Mouse (Mus musculus): ENCODE results near the gene Gsg1l2.

Gene Gsg1l2

DNA sequence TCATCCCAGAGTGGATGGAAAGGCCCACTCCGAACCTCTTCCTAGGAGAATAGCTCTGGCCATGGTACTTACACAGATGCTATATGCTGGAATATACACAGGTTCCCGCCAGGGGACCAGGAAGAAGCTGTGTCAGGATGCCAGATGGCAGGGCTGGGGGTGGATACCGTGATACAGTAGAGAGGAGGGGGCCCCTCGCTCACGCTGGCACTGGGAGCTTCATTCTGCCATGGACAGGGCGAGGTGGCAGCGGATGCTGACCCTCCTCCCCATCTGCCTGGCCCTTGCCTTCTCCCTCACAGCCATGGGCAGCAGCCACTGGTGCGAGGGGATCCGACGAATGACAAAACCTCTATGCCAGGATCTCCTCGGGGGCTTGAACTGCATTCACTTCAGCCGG, at the start of gene Gsg1l2:
TSS of gene Gsg1l2 (plus strand) at position 230 of the 400 bp plus-strand sequence.
- DNase-seq (ENCODE audit: low spot score in 2 of 2): no peak

DNA sequence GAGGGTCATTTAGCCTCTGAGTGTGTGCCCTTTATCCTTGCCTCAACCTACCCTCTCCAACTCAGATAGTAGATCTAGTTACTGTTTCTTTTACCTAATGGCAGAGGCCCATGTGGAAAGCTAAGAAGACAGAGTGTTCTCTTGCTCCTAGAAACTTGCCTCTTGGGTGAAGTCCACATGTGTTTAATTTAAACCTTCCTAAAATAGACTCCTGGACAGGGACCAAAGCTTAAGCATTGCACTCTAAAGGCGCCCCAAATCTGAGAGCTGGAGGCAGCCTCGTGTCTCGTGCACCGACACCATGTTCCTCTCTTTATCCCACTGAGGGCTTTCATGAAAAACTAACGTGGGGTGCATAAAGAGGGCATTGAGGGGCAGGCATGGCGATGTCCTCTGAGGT, 47.3 kb upstream of the Gsg1l2 start:
- DNase-seq (ENCODE audit: low spot score in 2 of 2): no peak

DNA sequence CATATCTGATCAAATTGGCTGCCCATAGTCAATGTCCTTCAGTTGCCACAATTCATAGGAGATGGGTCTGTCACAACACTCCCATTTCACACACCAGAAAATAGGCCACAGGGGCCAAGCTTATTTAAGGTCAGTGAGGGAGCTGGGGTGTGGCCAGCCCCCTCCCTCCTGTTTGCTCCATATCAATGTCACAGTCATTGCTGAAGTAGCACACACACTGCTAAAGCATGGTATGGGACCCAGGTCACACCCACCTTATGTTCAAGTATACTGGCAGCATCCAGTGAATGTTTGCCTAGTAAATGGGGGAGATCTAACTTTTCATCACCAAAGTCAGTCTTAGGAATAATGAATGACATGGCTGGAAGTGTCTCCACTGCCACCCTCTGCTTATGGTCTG, 45.7 kb upstream of the Gsg1l2 start:
- DNase-seq (ENCODE audit: low spot score in 2 of 2): no peak

DNA sequence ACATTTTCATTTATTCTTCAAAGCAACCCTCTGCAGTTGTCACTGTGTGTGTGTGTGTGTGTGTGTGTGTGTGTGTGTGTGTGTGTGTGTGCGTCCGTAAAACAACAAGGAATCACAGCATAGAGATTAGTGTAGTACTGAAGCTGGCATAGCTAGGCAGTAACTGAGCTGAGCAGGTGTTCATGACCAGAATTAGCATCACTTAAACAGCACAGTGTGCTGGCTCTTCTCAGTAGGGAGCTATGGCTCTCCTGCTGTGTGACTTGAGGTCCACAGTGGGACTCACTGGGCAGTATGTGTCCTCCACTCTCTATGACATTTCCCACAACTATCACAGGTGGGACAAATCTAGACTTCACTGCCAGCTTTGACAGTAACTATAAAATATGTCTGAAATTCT, 43.4 kb upstream of the Gsg1l2 start:
- no peak for DNase-seq (ENCODE audit: low spot score in 2 of 2)

DNA sequence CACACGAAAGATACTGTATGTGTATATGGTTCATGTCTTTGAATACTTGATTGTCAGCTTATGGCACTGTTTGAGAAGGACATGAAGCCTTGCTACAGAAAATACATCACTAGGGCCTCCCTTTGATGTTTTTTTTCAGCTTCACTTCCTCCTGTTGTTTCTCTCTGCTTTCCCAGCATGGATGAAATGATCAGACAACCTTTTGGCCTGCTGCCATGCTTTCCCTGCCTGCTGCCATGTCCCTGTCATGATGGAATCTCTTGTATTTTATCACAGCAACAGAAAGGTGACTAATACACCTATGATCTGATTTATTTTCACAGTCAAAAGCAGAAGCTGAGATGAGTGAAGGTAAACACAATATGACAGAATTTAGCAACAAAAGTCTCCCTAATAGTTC, 40.7 kb upstream of the Gsg1l2 start:
- DNase-seq (ENCODE audit: low spot score in 2 of 2): no peak

DNA sequence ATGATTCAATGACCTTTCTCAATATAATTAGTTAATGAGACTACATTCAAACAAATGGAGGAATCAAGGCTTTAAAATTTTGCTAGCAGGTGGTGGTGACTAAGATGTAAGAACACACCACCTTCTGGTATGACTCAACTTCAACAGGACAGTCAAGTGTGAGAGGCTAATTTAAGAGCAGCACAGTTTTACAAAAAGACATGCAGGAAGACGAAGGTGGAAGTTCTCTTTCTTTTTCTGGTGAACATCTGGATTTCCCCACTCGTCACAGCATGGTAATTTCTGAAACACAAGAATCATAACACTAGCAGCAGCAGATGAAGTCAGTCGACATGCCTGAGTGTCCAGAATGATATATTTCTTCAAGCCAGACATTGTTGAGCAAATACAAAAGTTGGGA, 39.8 kb upstream of the Gsg1l2 start:
- no peak for DNase-seq (ENCODE audit: low spot score in 2 of 2)

DNA sequence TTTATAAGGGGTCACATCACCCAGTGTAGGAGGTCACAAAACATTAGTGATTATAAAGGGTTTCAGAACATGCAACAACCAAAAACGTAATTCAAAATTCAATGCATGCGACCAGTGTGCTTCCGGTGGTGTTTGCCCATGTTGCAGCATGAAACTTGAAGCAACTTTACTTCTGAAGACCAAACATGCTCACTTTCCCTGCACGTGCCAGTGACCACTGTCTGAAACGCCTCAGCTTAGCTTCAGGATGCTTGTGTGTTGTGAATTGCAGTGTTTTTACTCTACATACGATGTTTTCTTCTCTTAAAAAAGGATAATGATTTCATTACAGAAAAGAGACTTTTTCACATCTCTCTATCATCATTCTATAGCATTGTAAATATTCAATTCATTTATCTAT, 36.1 kb upstream of the Gsg1l2 start:
- no peak for DNase-seq (ENCODE audit: low spot score in 2 of 2)

DNA sequence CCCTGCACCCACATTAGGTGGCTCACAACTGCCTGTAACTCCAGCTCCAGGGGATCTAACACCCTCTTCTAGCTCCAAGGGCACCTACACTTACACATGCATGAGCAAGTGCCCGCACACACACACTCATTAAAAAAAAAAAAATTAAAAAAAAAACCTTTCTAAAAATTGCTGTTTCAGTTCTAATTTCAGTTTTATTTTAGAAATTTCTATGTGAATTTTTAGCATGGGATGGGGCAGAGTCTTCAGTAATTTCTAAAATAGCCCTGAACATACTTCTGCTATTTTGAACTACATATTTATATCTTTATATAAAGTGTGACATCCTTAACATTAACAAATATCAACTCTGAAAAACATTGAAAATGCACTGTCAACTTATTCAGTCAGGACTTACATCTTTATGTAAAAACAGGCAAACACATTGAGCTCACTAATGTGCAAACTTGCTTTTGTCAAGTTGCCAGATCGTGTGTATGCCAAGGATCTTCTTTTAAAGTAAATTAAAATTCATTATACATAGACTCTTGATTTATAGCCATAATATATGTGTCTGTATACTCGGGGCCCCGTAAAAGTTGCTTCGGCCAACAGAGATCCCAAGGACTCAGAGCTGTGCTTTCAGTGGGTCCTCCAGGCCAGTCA, 35.4 kb upstream of the Gsg1l2 start:
- no peak for DNase-seq (ENCODE audit: low spot score in 2 of 2)

DNA sequence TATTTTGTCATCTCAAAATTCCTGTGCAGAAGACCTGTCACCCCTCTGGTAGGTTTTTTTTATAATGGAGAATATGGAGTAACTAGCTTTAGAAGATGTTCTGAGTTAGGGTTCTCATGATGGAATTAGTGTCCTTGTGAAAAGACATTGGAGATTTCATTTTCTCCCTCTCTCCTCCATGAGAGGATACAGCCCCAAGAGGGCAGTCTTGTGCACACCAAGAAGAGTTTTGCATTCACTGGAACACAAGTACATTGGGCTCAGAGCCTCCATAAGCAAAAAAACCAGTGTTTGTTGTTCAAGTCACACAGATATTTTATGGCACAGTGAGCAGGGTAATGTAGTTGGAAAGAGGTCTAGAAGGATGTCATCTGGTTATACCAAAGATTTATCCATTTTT, 32.8 kb upstream of the Gsg1l2 start:
- DNase-seq (ENCODE audit: low spot score in 2 of 2): no peak

DNA sequence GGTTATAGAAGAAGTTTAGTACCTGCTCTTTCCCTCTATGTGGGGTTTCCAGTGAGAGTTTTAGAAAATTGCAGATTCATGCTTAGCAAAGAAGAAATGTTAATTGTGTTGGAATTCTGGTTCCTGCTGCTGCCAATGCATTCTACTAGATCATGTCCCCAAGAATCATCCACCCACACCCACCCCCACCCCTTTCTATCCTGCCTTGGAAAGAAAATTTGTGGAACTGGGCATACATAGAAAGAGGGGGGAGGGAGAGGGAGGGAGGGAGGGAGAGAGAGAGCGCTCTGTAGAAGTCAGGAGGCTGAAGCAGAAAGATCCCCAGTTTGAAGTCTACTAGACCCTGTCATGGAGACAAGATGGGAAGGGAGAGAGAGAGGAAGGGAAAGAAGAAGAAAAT, 18.1 kb upstream of the Gsg1l2 start:
- DNase-seq (ENCODE audit: low spot score in 2 of 2): no peak

DNA sequence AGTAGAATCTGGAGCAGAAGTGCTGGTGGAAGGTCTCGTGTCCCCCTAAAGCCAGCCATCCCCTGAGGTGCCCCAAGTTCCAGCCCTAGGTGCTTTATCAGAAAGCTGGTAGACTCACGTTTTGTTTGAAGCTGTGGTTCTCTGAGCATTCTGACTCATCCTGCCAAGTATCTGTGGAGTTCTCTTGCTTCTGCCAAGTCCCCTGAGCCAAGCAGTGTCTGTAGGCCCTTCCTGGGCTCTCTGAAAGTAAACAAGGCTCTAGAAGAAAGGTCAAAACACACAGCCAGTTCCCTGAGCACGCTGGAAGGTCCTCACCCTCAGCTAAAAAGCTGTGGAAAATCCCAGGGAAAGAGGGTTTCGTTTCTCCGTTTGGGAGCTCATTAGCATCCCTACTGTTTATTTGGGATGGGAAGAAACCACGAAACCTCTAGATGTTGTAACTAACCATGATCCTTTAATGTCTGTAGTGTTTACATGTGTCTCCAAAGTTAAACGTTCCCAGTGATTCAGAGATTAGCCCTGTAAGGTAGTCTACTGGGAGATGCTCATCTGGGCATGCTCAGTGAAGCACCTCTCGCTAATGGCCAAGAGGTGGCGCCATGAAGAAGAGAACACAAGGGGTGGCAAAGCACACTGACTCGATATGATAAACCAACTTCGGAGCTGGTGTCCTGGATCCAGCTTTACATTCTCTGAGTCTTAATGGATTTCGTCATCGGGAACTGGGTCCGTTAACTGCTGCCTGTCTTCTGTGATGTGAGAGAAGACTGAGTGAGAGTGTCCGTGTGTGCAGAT, 16.8 kb upstream of the Gsg1l2 start:
- DNase-seq (ENCODE audit: low spot score in 2 of 2): no peak

DNA sequence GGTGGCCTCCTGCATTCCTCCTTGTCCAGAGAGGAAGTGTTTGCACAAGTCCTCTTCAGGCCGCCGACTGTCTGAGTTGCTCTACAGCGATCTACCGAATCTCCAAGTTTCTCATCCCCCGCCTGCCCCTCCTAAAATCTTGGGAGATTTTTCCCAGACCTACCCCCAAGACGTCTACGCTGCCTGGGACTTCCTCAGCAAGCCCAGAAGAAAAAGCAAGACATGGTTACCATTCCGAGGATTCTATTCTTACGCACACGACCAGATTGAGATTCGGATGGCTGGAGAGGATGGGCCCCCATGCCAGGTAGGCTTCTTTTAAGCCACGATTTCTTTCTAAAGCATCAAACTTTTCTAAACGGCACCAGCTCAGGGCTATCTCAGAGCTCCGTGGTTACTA, 3.4 kb upstream of the Gsg1l2 start, which contains the start of gene Glp2r:
TSS of gene Glp2r (minus strand) at position 101 of the 400 bp plus-strand sequence.
- DNase-seq (ENCODE audit: low spot score in 2 of 2): no peak

DNA sequence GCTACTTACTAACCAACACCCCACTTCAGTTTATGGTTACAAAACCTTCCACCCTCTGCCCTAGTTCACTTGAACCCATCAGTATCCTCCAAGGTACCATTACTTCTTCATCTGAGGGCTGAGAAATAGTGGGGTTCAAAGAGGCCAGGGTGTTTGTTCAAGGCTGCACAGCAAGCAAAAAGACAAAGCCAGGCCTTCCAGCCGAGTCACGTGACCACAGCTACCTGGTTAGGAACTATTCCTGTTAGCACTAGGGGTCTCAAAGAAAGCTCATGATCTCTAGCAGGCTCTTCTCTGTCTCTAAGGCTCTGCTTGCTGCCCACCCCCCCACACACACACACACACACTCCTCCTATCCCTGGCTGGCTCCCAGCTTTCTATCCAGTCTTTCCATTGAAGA, 2.7 kb upstream of the Gsg1l2 start:
- no peak for DNase-seq (ENCODE audit: low spot score in 2 of 2)

DNA sequence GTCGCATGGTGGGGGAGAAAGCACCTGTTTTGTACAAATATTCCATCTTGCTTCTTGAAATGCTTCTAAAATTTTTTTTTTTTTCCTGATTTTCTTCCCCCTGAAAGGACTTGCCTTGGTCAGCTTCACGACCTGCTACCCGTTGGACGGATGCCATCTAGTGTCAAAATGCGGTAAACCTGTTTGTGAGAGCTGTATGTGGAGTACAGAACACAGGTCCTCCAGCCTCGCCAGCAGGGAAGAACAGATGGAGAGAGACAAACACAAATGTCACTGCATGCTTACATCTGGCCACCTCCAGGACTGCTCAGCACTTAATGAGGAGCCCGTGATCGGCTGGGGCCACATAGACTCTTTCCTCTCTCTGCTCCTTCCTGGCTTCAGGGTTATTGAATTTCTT, 1.8 kb upstream of the Gsg1l2 start:
- DNase-seq (ENCODE audit: low spot score in 2 of 2): no peak

DNA sequence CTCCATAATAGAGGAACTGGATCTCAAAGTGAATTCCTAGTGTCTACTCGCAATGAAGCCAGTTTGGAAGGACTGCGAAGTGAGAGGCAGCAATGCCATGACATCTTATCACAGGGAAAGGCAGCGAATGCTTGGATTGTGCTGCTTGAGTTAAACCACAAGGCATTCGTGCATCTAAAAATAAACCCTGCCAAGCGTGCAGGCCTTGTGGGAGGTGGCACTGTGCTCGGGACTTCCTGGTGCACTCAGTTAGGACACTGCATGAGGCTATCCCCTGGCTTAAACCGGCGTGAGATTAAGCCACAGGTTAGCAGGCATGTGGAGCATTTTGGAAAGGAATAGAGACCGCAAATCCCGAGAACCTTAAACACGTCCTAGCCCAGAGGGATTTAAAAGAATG, 15.8 kb downstream of the Gsg1l2 start:
- DNase-seq (ENCODE audit: low spot score in 2 of 2): no peak

DNA sequence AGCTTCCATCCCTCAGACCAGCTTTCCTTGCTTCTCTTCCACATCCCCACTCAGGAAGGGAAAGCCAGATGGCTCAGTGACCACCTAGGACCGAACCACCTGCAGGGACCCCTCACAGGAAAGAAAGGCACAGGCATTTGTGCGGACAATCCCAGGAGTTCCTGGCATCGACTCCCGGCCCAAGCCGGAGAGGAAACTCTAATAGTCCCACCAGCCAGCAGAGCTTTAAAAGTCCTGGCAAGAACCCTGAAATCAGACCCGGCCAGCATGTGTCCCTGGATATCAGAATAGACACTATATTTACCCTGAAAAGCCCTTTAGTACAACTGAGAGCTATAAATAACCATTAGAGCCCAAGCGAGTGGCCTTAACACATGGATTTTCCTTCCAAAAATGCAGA, 23.5 kb downstream of the Gsg1l2 start, which contains the start of gene Dhrs7c:
TSS of gene Dhrs7c (plus strand) at position 257 of the 400 bp plus-strand sequence.
- no peak for DNase-seq (ENCODE audit: low spot score in 2 of 2)

DNA sequence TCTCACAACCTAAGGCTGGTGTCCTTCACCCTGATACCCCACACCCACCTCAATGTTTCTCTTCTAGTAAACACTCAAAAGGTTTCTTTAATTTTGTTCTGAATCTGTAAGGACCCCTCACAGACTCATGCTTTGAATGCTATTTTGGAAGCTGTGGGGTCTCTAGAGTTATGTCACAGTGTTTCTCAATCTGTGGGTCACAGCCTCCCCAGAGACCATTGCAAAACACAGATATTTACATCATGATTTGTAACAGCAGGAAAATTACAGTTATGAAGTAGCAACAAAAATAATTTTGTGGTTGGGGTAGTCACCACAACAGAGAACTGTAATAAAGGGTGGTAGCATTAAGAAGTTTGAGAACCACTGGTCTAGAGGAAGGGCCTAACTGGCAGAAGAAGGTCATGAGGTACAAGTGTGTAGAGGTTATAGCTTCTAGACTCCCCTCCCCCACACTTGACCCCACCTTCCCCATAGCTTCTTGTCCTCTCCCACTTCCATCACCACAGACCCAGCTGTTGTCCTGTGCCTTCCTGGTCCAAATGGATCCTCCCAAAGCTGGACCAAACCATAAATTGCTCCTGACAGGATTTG, 25.8 kb downstream of the Gsg1l2 start:
- DNase-seq (ENCODE audit: low spot score in 2 of 2): no peak

DNA sequence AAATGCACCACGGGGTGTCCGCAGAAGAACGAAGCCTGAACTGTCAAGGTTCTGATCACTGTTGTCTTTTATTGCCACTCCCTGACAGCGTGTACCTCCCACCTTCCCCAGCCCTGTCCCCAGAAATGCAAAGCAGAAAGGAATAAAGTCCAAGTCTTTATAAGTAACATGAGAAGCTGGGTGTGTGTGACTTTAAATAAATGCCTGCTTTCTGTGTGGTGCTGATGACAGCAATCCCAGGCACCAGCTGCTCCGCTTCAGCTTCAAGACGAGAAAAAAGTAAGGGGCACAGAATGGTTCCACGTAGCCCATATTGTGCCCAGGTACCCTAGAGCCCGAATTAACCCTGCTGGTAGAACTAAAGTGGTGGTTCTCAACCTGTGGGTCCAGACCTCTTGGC, 26.8 kb downstream of the Gsg1l2 start:
- no peak for DNase-seq (ENCODE audit: low spot score in 2 of 2)

DNA sequence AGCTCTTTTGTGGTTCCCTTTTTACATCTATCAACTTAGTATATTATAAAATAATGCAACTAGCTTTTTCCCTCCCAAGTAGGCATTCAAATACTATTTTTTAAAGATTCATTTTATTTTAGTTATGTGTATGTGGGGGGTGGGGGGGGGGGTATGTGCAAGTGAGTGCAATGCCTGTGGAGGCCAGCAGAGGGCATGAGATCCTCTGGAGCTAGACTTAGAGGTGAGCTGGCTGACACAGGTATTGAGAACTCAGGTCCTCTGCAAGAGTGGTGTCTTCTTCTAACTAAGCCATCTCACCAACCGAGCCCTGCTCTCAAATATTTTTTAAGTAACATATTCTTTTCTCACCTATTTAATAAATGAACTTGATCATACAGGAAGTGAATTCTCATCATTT, 31.1 kb downstream of the Gsg1l2 start:
- DNase-seq (ENCODE audit: low spot score in 2 of 2): no peak

DNA sequence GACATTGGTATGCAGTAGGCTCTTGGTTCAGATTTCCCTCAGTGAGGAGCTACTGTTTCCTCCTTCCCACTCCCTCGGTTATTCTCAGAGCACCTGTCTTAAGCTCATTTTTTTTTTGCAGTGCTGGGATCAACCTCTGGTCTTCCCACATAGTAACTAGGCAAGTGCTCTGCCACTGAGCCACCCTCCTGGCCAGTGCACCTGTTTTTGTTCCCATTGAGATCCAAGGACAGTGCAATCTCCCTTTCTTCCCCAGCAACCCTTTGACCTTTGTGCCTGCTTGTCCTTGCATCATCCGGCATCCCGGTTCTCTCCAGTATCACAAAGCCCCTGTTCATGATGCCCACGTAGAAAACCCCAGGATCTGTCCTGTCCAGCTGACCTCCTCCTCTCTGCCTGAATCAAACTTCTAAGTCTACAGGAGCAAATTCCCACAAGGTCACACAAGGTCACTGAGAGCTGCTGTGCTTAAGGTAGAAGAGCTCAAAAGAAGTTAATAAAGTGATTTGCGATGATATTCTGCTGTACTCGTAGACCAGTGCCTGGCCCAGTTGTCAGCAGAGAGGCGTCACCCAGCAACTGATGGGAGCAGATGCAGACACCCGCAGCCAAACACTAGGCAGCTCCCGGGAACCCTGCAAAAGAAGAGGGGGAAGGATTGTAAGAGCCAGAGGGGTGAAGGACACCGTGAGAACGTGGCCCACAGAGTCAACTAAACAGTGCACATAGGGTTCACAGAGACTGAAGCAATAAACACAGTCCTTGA, 32.6 kb downstream of the Gsg1l2 start:
- no peak for DNase-seq (ENCODE audit: low spot score in 2 of 2)

DNA sequence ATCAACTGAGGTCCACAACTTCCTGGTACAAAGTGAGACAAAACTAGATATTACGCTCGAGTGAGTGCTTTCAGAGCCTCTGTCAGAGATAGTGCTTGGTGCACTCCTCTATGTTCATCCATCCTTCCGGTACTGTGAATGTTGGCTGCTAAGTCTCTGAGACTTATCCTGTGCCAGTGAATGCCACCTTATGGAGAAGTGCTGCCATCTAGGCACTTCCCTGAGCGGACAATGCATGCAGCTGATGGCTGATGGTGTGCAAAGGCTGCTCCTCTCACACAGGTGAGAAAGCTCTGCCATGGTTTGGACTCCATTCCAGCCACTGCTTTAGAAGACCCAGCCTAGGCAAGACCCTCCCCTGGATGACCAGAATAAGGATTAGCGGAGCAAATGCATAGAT, 33.6 kb downstream of the Gsg1l2 start:
- DNase-seq (ENCODE audit: low spot score in 2 of 2): no peak

DNA sequence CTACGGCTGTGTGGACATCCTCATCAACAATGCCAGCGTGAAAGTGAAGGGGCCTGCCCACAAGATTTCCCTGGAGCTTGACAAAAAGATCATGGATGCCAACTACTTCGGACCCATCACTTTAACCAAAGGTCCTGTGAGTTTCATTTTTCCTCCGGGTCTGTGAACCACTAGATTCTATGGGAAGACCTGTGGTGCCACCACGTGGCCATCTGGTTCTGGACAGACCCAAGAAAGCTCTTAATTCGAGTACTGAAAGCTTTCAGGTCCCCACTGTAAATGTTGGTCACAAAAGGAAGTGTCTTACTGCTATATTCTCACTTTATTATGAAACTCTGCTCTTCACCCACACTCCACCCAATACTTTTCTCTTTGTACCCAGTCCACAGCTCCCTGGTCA, 37.1 kb downstream of the Gsg1l2 start:
- DNase-seq (ENCODE audit: low spot score in 2 of 2): no peak

Measured in spleen, postnatal 36 days (tissue).